Mouse (Mus musculus) thymus, adult 2 months (tissue): ENCODE measurements around the gene Tmem151b.

Experiments used
- CTCF ChIP-seq: fragments of 200-500 bp; IDR thresholded peaks from 2 replicates; pipeline ENCODE4 v1.5.1; 2012; ENCODE audit warnings: mild to moderate bottlenecking, control low read depth, low read length, moderate library complexity, borderline replicate concordance; ENCODE audit not compliant: control insufficient read depth, poor library complexity, insufficient read depth; ENCODE audit errors: extremely low read depth
- POLR2A ChIP-seq: fragments of 200-500 bp; IDR thresholded peaks from 2 replicates; pipeline ENCODE4 v1.6.1; 2012; ENCODE audit warnings: mild to moderate bottlenecking, low read length, control low read depth, moderate library complexity; ENCODE audit not compliant: control insufficient read depth, poor library complexity, insufficient read depth; ENCODE audit errors: extremely low read depth

- TF ChIP-seq POLR2A, result no peak
- TF ChIP-seq CTCF, result no peak
Observed at GRCm38 (mm10) chr17:45510871-45511270, 38.6 kb downstream of the Tmem151b start.
